Mouse (Mus musculus): ENCODE measurements around the gene Gm45799. TPM values are rescaled to one million over a fixed set of nuclear protein-coding genes. Genes with fewer than 3 reads are reported as not detected.

Gene Gm45799
- polyA plus RNA-seq, 1 experiment from 2014 or later: 2.5 TPM

Other genes starting within 250 kb of the Gm45799 start
- gene Fam160a2, start 240.5 kb upstream of the Gm45799 start, polyA plus RNA-seq (2016; fragmentation: Nextera tagmentation; extraction: Ambion mirVana): 48.2 and 49.7 TPM in 2 replicates
- gene Cnga4, start 236.0 kb upstream of the Gm45799 start, polyA plus RNA-seq (2016; fragmentation: Nextera tagmentation; extraction: Ambion mirVana): 0.10 and 0.19 TPM in 2 replicates
- 0.38 and 0.70 TPM in 2 replicates for gene Cckbr, start 214.8 kb upstream of the Gm45799 start, polyA plus RNA-seq (2016; fragmentation: Nextera tagmentation; extraction: Ambion mirVana)
- gene Cavin3, start 158.3 kb upstream of the Gm45799 start, polyA plus RNA-seq (2016; fragmentation: Nextera tagmentation; extraction: Ambion mirVana): 20.2 and 24.7 TPM in 2 replicates
- gene Smpd1, start 86.2 kb upstream of the Gm45799 start, polyA plus RNA-seq (2016; fragmentation: Nextera tagmentation; extraction: Ambion mirVana): 42.5 and 43.6 TPM in 2 replicates
- gene Apbb1, start 58.9 kb upstream of the Gm45799 start, polyA plus RNA-seq (2016; fragmentation: Nextera tagmentation; extraction: Ambion mirVana): 149 and 160 TPM in 2 replicates
- gene Hpx, start 40.4 kb upstream of the Gm45799 start, polyA plus RNA-seq (2016; fragmentation: Nextera tagmentation; extraction: Ambion mirVana): 0.17 and 0.29 TPM in 2 replicates
- gene Trim3, start 7.0 kb upstream of the Gm45799 start, polyA plus RNA-seq (2016; fragmentation: Nextera tagmentation; extraction: Ambion mirVana): 50.6 and 51.2 TPM in 2 replicates
- 126 and 142 TPM in 2 replicates for gene Timm10b, start 496 bp upstream of the Gm45799 start, polyA plus RNA-seq (2016; fragmentation: Nextera tagmentation; extraction: Ambion mirVana)
- gene Arfip2, start 136 bp upstream of the Gm45799 start, polyA plus RNA-seq (2016; fragmentation: Nextera tagmentation; extraction: Ambion mirVana): 72.2 and 73.8 TPM in 2 replicates
- gene Dnhd1, start 10.3 kb downstream of the Gm45799 start, polyA plus RNA-seq (2016; fragmentation: Nextera tagmentation; extraction: Ambion mirVana): 0.85 and 0.96 TPM in 2 replicates
- 184 and 187 TPM in 2 replicates for gene Ilk, start 96.0 kb downstream of the Gm45799 start, polyA plus RNA-seq (2016; fragmentation: Nextera tagmentation; extraction: Ambion mirVana)
- 39.5 and 41.5 TPM in 2 replicates for gene Rrp8, start 96.8 kb downstream of the Gm45799 start, polyA plus RNA-seq (2016; fragmentation: Nextera tagmentation; extraction: Ambion mirVana)
- gene Taf10, start 103.8 kb downstream of the Gm45799 start, polyA plus RNA-seq (2016; fragmentation: Nextera tagmentation; extraction: Ambion mirVana): 145 and 170 TPM in 2 replicates
- gene Tpp1, start 111.7 kb downstream of the Gm45799 start, polyA plus RNA-seq (2016; fragmentation: Nextera tagmentation; extraction: Ambion mirVana): 45.8 and 48.3 TPM in 2 replicates
- 22.9 and 25.0 TPM in 2 replicates for gene Dchs1, start 147.1 kb downstream of the Gm45799 start, polyA plus RNA-seq (2016; fragmentation: Nextera tagmentation; extraction: Ambion mirVana)
- gene Mrpl17, start 170.5 kb downstream of the Gm45799 start, polyA plus RNA-seq (2016; fragmentation: Nextera tagmentation; extraction: Ambion mirVana): 231 and 236 TPM in 2 replicates